Mouse (Mus musculus) erythroid progenitor cell, adult 5-6 weeks (primary cell): Measurements from ENCODE around the gene Vmn2r112. TPM values are rescaled to one million over a fixed set of nuclear protein-coding genes. Genes with fewer than 3 reads are reported as not detected.
"Not testable (repeated sequence)": the region's sequence is repeated elsewhere in the genome, so short reads cannot be mapped to it uniquely, and the experiment has no call there.

Source experiments
- ATAC-seq: replicated peaks from 2 replicates; pipeline ENCODE4 v1.8.0; 2016; ENCODE audit warnings: moderate number of reproducible peaks, mild to moderate bottlenecking, moderate TSS enrichment, inconsistent platforms; ENCODE audit not compliant: poor library complexity, low FRiP score, severe bottlenecking
- total RNA-seq, 2 experiments: library from RNA; stranded (forward) in 1 of 2; stranded (reverse) in 1 of 2; fragments of 150-400 nt in 1 of 2; fragments of 186-747, 209-891 nt in 1 of 2; gene quantifications; 2 replicates each; pipeline versions ENCODE4 v1.2.3 to v1.2.4; 2015 to 2017; ENCODE audit warnings: low replicate concordance in 2 of 2

Gene Vmn2r112
- total RNA-seq (2015; ENCODE audit: low replicate concordance) (not detected in 2 replicates), total RNA-seq (2017; ENCODE audit: low replicate concordance) (not detected in 2 replicates)

- not testable (repeated sequence) for ATAC-seq
Observed at GRCm38 (mm10) chr17:22600651-22601050, at the start of gene Vmn2r112. TSS of gene Vmn2r112 (plus strand) at chr17:22600951.

GRCm38 (mm10) chr17:22573382-22573781 lies 27.4 kb upstream of the Vmn2r112 start, which contains the start of gene Vmn2r111:
TSS of gene Vmn2r111 (minus strand) at chr17:22573482.
- ATAC-seq: not testable (repeated sequence)

- no peak for ATAC-seq
Observed at GRCm38 (mm10) chr17:22630646-22631045, 29.9 kb downstream of the Vmn2r112 start.

Other genes with a start within 250 kb of the Vmn2r112 start
- 3.6 and 14.7 TPM in 2 replicates for gene Zfp944, start 239.6 kb upstream of the Vmn2r112 start, total RNA-seq (2015; ENCODE audit: low replicate concordance)
- gene Zfp944, start 239.6 kb upstream of the Vmn2r112 start, total RNA-seq (2017; ENCODE audit: low replicate concordance): 11.0 and 11.3 TPM in 2 replicates
- gene Zfp758, start 239.5 kb upstream of the Vmn2r112 start, total RNA-seq (2015; ENCODE audit: low replicate concordance): 8.6 and 18.0 TPM in 2 replicates
- gene Zfp758, start 239.5 kb upstream of the Vmn2r112 start, total RNA-seq (2017; ENCODE audit: low replicate concordance): 7.1 and 9.5 TPM in 2 replicates
- gene Zfp946, start 176.7 kb upstream of the Vmn2r112 start, total RNA-seq (2015; ENCODE audit: low replicate concordance): 2.2 and 8.4 TPM in 2 replicates
- 4.4 and 5.8 TPM in 2 replicates for gene Zfp946, start 176.7 kb upstream of the Vmn2r112 start, total RNA-seq (2017; ENCODE audit: low replicate concordance)
- gene Vmn2r111, start 27.5 kb upstream of the Vmn2r112 start, total RNA-seq (2015; ENCODE audit: low replicate concordance): not detected in 2 replicates
- not detected in 2 replicates for gene Vmn2r111, start 27.5 kb upstream of the Vmn2r112 start, total RNA-seq (2017; ENCODE audit: low replicate concordance)